Mouse (Mus musculus) left cerebral cortex, adult 11 months (tissue): ENCODE measurements around the gene Pemt.
A peak's percentile ranks its signal among the peaks of the same experiment; 100 is the strongest.

Experiments used
- DNase-seq: peaks from one replicate; pipeline ENCODE4 v3.0.0; 2022; ENCODE audit warnings: low spot score

The Pemt gene

DNA sequence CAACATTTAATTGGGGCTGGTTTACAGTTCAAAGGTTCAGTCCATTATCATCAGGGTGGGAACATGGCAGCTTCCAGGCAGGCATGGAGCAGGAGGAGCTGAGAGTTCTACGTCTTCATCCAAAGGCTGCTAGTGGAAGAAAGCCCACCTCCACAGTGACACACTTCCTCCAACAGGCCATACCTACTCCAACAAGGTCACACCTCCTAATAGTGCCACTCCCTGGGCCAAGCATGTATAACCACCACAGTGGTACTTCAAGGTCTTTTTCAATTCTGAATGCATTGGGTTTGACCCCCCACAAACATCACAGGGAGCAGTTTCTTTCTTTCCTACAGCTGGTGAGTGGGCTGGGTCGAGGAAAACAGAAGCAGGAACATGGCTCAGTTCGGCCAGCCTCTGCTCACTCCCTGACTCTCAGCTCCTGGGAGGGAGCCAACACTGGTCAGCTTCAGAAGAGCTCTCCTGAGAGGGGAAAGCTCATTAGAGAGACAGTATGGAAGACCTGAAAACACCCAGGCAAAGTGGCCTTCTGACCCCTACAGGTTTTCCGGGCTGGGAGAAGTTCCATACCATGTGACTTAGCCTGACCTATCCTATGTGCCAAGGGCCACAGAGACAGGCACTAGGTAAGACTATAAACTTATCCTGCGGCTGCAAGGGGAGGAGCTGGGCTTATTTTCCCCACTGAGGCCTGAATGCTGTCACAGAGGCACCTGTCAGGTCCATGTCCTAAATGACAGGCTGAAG, 44.9 kb downstream of the Pemt start:
- DNase-seq, result no peak

DNA sequence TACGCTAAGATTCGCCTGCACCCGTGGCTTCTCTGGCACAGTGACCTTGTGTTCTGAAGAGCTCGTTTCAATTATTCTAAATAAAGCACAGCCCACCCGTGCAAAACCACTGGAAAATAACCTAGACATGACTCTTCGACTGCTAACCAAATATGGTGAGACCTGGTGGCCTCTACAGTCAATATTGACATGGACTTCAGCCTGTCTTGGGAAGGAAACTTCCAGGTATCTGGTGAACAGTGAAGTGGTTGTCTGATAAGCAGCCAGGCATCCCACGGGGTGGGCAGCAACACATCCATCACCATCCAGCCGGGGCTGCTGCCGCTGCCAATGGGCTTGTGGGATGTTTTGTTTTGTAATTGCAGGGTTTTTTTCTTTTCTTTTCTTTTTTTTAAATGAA, 52.0 kb downstream of the Pemt start:
- no peak for DNase-seq

DNA sequence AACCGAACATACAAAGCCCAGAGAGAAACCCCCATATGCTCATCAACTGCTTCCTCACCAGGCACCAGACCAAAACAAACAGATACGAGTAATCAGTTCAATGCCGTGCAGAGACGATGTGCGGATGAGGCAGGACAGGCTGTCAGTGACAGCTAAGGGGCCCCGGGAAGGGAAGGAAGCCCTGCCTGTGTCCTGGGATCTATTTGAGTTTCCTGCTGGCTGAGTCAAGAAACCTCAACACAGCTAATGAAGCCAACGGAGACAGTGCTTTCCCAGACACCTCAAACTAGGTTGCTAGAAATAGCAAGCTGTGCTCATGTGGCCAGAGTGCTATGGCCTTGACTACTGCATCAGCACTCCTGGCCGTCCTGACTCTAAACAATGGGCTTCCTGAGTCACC, 54.9 kb downstream of the Pemt start:
- DNase-seq, result no peak

DNA sequence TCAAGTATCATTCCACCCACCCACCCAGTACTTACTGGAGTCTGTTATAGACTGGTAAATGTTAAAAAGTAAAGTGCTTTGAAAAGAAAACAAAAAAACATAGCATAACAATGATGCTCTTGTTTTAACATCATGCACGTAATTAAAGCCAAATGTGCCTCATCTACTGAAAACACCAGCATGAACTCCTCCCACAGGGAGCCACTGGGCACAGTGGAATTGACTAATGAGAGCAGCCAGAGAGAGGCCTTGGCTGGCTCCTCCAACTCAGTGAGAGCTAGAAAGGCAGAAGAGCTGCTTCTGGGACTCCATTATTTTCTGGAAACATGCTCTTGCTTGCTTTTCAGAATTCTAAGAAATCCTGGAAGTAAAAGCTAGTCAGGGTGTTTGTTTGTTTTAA, 56.9 kb downstream of the Pemt start:
- DNase-seq, result no peak

DNA sequence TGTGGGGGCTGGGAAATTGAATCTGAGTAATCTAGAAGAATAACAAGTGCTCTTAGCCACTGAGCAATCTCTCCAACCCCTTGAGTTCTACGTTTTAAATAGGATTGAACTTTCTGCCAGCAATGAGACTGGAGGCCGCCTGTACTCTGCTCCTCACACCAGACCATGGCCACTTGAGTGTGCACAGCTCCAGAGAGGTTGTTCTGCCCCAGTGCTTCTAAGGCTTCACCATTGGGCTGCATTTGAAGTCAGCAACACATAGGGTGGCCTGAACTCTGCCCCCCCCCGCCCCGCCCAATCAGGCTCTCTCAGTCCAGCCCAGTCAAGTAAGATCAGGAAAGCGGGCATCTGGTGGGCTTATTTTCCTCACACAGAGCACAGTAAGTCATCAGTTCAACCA, 68.5 kb downstream of the Pemt start:
- no peak for DNase-seq

DNA sequence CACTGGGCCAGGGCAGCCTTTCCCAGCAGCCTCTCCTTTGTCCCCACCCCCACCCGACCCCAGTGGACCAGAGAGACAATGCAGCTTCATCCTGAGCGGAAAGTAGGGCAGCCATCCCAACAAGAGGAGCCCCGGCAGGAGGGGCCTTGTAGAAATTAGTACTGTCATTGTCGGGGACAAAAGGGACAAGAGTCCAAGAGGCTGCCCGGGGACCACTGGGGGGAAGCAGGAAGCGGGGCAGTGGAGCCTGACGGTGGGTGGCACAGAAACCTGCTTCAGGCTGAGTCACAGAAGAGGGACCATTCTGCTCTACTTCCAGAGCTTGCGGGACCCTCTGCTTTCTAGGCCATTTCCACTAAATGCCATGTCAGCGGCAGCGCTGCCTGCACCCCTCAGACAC, 71.0 kb downstream of the Pemt start:
- DNase-seq, result no peak

DNA sequence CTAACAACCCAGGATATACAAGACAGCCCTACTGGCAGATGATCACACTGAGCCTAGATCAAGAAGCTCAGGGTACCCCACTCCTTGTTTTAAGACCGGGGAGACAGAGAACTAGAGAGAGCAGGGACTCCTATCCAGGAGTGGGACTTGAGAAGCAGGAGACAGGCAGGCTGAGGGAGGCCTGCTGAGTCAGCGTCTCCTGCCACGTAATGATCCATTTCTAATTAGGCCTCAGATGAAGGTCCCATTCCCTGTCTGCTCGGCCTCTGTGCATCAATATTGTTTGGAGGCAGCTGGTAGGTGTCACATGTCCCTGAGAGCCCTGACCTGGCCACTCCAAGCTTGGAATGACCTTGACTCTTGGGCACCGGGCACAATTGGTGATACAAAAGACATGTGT, 72.9 kb downstream of the Pemt start:
- DNase-seq, result no peak

DNA sequence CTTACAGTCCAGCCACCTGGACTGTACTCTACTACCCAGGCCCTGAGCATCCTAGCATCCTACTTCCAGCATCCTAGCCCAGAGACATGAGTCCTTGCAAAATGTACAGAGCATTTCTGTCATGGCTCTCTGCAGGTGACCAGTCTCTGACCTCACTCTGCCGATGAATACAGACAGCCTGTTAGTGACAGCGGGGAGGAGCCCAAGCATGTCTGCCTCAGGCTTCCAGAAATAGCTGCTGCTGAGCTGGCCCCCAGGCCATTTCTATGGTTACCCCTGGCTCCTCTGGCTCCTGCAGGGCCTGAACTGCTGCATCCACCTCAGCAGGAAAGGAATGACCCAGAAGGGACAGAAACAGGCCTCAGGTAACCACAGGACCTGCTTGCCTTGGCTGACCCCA, 74.6 kb downstream of the Pemt start:
- DNase-seq, result no peak

DNA sequence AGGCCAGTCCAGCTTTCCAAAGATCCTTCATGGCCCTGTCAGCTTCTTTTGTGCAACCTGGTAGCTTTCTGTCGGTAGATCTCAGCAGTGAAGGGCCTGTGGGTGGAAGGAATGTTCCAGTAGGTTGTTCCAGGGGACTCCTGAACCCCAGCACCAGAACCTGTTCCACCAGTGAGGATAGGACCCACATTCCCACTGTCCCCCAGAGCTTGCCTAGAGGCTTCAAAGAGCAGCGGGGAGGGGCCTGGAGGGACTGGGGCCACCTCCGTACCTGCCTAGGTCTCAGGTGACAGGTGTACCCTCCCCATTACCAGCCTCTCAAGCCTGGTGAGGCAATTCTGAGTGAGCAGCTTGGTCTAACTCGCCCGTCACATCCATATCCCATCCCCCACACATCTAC, 75.5 kb downstream of the Pemt start:
- no peak for DNase-seq

DNA sequence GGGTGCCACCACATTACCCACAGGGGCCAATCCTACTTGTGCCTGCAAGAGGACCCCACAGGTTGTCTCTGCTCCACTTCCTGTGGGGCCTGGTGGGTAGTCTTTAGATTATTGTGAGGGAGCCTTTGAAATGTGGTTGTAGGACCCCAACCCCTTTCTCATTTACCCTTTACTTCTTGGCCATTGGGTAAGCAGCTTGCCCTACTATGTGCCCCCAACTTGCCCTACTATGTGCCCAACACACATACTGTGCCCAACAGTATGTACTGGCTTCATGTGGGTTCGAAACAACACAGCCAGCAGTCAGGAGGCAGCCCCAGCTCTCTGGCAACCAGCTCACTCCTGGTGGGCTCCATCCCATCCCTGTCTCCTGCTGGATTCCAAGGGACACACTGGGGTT, 78.5 kb downstream of the Pemt start:
- no peak for DNase-seq

DNA sequence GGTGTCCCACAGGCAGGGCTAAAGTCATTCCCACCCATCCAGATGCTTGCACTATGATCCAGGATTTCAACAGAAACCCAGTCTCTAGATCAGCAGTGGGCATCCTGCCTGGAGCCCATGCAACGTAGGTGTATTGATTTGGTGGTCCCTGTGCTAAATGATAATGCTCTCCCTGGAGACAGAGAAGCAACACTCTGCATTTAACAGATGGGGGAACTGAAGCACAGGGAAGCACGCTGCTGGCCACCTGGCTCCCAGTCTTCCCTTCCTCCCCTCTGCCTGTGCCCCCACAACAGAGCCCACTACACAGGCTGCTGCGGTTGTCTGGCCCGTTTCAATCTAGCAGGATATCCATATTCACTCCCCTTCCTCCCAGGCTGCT, 80.2 kb downstream of the Pemt start:
- DNase-seq, result no peak

DNA sequence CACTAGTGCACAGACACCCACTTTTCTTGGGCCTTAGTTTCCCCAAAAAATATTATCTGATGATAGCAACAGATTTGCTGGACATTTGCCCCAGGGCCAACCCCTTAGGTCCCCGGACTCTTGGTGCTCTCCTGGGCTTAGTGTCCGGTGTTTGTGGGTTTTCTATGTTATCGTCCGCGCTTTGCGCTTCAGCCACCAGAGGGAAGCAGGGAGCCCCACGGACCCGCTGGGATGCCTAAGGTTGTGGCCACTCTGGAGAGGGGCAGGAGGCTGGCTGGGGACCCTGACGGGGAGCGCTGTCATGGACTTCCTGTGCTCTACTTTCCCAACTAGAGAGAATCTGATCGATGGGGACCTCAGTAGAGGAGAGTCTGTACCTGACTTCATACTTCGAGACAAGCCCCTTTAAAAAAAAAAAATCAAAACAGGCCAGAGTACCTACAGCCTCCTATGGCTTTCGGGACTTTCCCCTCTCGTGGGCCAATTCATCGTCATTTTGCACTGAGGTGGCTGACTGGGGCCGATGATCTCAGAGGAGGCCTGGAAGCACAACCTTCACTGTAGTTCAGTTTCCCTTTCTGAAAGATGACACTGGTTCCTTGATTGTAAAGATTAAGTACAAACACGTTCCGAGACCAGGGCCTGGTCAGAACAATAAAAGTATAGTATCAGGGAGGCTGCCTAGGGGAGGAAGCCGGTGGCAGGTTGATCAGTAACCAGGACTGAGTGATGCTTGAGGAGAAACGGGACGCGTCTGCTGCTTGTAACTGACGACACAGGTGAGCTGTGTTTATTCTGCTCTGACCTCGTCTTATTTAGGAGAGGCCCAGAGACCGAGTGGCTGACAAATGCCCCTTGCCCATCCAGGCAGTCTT, 80.8 kb downstream of the Pemt start:
- DNase-seq, result peak; percentile 64

DNA sequence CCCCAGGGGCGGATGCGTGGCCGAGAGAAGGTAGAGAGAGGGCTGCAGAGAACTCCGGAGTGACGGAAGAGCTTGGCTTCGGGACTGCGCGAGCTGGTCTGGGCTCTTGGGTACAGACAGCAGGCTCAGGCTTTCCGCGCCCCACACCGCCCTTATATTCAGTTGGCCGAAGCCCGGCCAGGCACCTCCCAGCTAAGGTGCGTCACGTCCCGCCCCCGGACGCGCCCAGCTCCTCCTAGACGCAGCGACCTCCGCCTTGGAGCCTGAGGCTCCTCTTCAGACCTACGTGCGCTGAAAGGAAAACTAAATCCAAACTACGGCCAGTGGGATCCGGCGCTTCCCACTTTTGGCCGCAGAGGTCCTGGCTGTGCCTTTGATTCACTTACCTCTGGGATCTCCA, 81.5 kb downstream of the Pemt start, which contains the start of gene Rasd1:
Gene Rasd1 (minus strand): TSS at position 127 of the 400 bp plus-strand sequence.
- DNase-seq, result peak; percentile 37

DNA sequence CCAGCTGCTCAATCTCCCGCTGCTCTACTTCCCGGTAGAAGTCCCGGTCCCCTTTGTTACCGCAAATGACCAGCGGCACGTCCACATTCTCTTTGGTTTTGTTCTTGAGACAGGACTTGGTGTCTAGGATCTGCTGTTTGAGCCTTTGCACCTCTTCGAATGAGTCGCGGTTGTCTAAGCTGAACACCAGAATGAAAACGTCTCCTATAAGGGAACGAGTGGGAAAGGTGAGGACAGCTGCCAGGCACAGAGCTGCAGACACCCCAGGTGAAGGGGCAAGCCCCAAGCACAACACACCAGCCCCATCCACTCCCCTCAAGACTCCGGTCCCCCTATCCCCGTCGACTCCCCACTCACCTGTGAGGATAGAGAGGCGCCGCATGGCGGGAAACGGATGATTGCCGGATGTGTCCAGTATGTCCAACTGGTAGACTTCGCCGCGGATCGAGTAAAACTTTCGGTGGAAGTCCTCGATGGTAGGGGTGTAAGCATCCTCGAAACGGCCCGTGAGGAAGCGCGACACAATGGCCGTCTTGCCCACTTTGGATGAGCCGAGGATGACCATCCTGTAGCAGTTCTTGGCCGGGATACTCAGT, 82.0 kb downstream of the Pemt start:
- no peak for DNase-seq

DNA sequence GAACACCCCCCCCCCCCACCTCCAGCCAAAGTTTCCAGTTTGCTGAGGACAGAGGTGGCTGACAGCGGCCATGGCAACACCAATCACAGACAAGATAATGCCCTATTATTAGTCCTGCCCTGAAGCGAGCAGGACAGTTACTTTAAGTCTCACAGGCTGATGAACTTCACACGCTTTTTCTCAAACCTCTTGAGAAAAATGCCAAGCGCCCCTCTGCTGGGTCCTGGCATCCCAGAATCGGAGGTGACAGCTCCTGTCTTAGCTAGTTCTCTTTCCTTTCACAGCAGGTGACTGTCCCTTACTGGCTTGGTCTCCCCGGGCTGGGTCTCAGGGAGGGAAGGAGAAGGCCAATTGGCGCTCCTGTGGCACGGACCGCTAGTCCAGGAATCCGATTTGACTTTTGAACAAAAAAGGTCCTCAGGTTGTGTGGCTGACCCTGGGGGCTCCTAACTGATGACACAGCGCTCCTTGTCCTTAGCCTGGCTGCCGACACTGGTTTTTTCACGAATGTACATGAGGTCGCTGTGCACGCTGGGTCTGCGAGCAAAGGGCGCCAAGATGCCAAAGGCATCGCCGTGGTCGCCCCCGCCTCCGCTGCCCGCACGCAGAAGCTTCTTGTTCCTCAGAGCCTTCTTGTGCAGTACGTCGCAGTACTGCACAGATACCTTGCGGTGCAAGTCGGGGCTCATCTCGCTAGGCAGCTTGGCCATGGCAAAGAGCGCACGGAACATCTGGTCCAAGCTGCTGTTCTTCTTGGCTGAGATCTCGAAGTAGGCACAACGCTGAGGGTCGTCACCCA, 82.7 kb downstream of the Pemt start:
- no peak for DNase-seq

DNA sequence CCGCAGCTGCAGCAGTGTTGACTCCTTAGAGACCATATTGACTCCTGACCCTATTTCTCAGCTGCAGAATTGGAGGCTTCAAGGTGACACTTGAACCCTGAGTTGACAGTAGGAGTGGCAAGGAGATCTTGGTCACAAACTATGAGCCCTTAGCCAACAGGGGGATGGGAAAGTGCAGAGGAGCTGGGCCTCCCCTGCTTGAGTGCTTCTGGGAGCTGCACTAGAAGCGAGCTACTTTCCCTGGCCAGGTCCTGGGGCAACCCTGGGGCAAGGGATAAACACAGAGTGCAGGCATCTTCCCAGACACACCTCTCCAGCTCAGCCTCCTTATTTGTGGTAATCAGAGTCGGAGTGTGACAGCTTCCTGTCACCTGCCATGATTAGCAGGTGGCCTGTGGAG, 83.7 kb downstream of the Pemt start:
- DNase-seq, result no peak

DNA sequence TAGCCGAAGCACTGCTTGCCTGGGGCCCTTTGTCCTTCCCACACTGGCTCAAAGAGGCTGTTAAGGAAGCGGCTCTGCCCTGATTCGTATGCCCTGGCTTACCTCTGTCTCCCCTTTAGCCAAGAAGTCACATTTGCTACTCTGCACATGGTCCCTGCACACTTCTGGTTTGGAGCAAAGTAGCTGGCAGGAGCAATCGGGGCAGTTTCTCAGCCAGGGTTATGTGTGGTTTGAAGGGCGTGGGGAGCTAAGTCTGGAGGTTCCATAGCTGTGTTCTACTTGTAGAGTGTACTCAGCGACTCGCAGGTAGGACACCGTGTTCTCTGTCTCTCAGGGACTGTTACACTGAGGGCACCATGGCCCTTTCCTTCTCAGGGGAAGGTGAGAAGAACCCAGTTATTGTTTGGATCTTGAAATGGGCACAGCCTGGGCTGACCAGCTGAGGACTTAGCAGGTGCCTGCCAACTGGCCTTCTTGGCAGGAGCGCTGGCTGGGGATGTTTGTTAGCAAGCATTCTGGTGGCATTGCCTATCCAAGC, 84.9 kb downstream of the Pemt start:
- no peak for DNase-seq

DNA sequence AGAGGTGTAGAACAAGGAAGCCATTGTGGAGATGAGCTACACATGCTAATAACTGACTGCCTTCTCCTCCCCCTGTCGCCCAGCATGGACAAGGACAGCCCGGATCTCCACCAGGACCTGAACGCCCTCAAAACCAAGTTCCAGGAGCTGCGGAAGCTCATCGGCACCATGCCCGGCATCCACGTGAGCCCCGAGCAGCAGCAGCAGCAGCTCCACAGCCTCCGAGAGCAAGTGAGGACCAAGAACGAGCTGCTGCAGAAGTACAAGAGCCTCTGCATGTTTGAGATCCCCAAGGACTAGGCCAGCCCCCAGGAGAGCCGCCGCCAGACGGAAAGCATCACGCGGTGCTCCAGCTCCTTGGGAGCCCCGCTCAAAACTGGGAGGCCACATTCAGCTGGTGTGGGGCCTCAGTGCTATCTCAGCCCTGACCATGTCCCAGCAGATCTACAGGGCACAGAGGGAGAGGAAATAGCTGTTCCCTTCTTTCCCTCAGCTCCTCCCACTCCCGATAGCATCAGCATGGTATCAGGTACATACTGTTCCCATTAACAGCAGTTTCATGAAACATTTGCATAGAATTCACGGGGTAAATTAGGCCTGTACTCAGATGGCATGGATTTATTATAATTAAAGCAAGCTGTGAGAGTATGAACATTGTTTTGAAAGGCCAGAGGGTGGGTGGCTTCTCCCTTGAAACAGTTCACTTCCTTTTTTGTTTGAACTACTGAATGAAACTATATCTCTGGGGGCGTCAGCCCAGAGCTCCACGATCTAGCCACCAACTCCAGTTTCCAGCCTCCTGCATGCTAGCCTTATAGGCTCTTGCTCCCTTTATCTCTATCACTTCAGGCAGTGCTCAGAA, 85.6 kb downstream of the Pemt start:
- no peak for DNase-seq

DNA sequence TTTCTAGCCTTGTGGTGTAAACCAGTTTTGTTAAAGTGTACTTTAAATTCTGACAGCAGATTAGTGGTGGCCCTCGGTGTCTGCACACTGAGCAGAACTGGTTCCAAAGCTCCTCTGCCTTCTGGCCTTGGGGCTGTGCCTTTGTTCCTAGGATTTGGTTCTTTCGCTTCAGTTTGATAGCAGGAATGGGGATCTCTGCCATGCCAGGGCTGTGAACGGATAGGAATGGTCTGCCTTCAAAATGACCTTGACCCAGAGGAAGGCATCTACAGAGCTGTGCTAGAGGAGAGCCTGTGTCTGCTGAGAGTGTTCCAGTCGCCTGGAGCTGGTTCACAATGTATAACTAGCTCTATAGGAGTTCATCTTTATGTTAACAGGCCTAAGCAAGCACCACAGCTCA, 86.8 kb downstream of the Pemt start:
- no peak for DNase-seq

DNA sequence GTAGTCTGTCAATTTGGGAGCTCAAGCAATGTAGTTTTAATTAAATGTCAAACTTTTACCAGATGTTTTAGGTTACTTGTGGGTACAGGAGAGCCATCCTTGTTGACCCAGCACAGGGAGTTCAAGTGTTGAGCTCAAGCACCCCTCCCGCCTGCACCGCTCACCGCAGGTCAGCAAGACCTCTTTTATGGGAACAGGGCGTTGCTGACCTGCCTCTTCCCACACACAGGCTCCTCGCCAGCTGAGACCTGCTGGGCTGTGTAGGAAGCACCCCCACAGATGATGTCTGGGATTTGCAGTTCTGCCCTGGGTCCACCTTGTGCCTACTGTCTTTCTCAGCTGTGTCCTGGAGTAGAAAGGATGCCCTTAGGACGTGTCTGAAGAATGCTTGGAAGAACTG, 89.5 kb downstream of the Pemt start:
- DNase-seq, result no peak

DNA sequence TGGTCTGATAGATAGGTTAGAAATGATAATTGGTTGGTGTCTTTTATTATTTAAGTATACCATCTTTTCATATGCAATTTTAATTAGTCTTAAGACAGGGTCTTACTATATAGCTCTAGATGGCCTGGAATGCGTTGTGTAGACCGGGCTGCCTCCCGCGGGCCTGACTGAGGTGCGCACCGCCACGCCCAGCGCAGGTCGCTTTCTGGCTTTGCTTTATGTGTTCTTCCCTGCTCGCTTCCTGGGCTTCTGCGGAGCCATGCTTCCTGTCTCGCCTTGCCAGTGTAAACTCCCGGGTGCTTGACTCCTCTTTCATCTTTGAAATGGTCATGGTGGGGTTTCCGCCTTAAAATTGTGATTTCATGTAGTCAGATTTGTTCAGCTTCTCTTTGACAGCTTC, 93.4 kb downstream of the Pemt start:
- no peak for DNase-seq
